Mouse (Mus musculus): ENCODE results near the gene Dpf2.

DNA sequence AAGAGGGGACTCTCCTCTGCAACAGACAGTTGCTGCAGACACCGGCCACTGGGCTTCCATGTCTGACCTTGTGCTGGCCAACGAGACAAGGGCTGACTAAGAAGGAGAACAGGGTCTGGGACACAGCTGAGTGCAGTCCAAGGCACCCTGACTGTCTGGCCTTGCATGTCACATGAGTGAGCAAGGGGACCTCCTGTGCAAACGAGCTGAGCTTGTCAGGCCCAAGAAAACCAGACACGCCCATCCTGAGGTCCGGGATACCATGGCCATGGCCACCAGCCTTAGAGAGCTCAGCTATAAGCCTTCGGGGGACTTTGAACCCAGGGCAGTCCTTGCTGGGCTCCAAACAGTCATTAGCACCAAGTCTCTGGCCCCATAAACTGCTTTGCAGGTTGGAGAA, 44.7 kb downstream of the Dpf2 start:
- TF ChIP-seq CTCF (IDR thresholded peaks at IDR 0.05; ENCODE audit: low read depth) = no peak
- no peak for TF ChIP-seq EP300 (IDR thresholded peaks at IDR 0.05; ENCODE audit: low read depth)
